Mouse (Mus musculus) spleen, adult 2 months (tissue): ENCODE data around the gene Vti1a.

Experiments
- CTCF ChIP-seq: fragments of 200-500 bp; IDR thresholded peaks from 2 replicates; pipeline ENCODE4 v1.5.1; 2011; ENCODE audit warnings: mild to moderate bottlenecking, inconsistent platforms; ENCODE audit not compliant: insufficient read depth, insufficient read length, insufficient replicate concordance; ENCODE audit errors: extremely low read depth
- POLR2A ChIP-seq: fragments of 200-500 bp; IDR thresholded peaks from 2 replicates; pipeline ENCODE4 v1.6.1; 2011; ENCODE audit warnings: low read depth, low read length, inconsistent platforms

DNA sequence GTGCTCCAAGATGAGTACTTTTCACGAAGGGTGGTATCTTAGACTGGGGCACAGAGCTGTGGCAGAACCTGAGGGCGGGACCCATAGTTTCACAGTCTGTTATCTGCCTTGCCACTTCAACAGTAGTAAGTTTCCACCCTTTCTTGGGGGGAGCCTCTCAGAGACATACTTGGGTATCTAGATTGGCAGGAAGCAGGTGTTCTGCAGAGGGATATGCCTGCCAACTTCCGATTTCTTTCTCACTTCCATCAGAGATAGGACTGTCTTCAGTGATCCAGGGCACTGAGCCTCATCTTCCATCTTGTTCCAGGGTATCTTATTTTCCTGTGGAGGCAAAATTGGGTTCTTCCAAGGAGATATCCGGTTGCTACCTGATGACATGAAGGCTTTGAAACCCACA lies 32.0 kb upstream of the Vti1a start:
- no peak for TF ChIP-seq POLR2A
- TF ChIP-seq CTCF = no peak
